Mouse (Mus musculus): ENCODE measurements around the gene Rnf207. TPM values are rescaled to one million over a fixed set of nuclear protein-coding genes. Genes with fewer than 3 reads are reported as not detected.

Rnf207 gene
- total and polyA plus RNA-seq, 3 experiments = 0.51 TPM; not detected in 2

DNA sequence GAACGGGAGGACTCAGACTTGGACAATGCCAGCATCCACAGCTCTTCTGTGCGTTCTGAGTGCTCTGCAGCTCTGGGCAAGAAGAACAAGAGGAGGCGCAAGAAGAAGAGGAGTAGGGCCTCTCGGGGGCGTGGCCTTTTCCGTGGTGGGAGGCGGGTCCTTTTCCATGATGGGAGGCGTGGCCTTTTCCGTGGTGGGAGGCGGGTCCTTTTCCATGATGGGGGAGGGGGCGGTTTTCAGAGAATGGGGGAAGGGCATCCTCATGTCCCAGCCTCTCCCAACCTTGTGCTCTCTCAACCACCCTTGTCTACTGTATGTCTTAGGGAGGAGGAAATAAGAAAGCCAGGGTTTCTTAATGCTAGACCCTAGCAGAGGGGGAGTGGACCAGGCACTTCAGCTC, 40.9 kb upstream of the Rnf207 start:
- Histone ChIP-seq H3K9ac (ENCODE audit: insufficient read depth, low read depth) (no peak overlapping the region), H3K79me2 (replicated peaks; ENCODE audit: control insufficient read depth, extremely low read depth, insufficient read depth, poor library complexity, severe bottlenecking) (no peaks in the 10 kb centered on the region), H3K9me3 (replicated peaks; ENCODE audit: low read length) (no peaks in the 10 kb centered on the region), H3K36me3 (replicated peaks in 1 of 2; ENCODE audit: control insufficient read depth in 1 of 2, insufficient read depth in 1 of 2, low read length in 1 of 2) (peaks cover 4 to 15% of the 10 kb centered on the region in 2 experiments), H3K27ac (ENCODE audit: insufficient read depth, low read depth) (no peak overlapping the region), H3K27me3 (replicated peaks) (no peaks in the 10 kb centered on the region), H3K4me3 (replicated peaks in 1 of 3; ENCODE audit: low read depth in 2 of 3, low read length in 2 of 3, poor library complexity in 1 of 3) (no peak overlapping the region), H3K4me1 (ENCODE audit: control insufficient read depth in 1 of 2, insufficient read depth in 2 of 2) (0 out of 4 replicates have a peak, but pooled peaks cover 3% of the 10 kb centered on the region in 2 experiments), H3K4me2 (ENCODE audit: insufficient read depth, low read depth, poor library complexity, severe bottlenecking) (no peak overlapping the region)
- in situ Hi-C loops (cut with MboI; ENCODE audit: low pct_ligation_motif_present, low pct_unique_long_range_greater_than_20kb, low sequenced_read_pairs) = no loop called here
- TF ChIP-seq CHD1 (IDR thresholded peaks at IDR 0.05; ENCODE audit: low read depth, low read length) (no peak), E2F4 (IDR thresholded peaks at IDR 0.05; ENCODE audit: insufficient replicate concordance, low read depth, low read length) (no peak), POLR2AphosphoS2 (IDR thresholded peaks at IDR 0.05; ENCODE audit: low read depth, low read length) (no peak)
- dilution Hi-C loops (cut with MboI; ENCODE audit: extremely low pct_ligation_motif_present, extremely low pct_unique_long_range_greater_than_20kb, low sequenced_read_pairs) = no loop called here
- no peak for DNase-seq (ENCODE audit: extremely low read depth)

DNA sequence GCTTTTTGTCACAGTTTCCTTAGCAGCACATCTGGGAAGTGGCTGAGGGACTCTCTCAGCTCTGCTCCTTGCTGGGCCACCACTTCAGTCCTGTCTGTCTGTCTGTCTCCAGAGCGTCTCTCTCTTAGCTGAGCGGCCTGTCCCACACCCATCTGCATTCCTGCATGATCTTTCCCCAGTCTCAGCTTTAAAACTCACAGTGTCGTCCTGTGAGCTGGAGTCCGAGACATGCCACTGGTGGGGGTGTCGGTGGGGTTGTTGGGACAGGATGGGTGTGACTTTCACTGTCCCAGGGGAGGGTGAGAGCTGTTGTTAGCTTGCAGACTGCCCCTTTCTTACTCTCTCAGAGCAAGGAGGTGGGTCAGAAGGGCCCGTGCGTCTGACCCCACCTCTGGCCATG, 36.9 kb upstream of the Rnf207 start:
- DNase-seq (ENCODE audit: extremely low read depth) = no peak
- dilution Hi-C loops (cut with MboI; ENCODE audit: extremely low pct_ligation_motif_present, extremely low pct_unique_long_range_greater_than_20kb, low sequenced_read_pairs) = no loop called here
- peaks cover 3% of the 10 kb centered on the region for H3K27me3 ChIP-seq (replicated peaks)
- in situ Hi-C loops (cut with MboI; ENCODE audit: low pct_ligation_motif_present, low pct_unique_long_range_greater_than_20kb, low sequenced_read_pairs) = no loop called here
- H3K36me3 ChIP-seq (replicated peaks in 1 of 2; ENCODE audit: control insufficient read depth in 1 of 2, insufficient read depth in 1 of 2, low read length in 1 of 2) = peaks cover 0 to 5% of the 10 kb centered on the region in 2 experiments
- no peak overlapping the region for H3K4me3 ChIP-seq (replicated peaks in 1 of 3; ENCODE audit: low read depth in 2 of 3, low read length in 2 of 3, poor library complexity in 1 of 3)
- no peak overlapping the region for H3K27ac ChIP-seq (ENCODE audit: insufficient read depth, low read depth)
- no peaks in the 10 kb centered on the region for H3K79me2 ChIP-seq (replicated peaks; ENCODE audit: control insufficient read depth, extremely low read depth, insufficient read depth, poor library complexity, severe bottlenecking)
- no peaks in the 10 kb centered on the region for H3K9me3 ChIP-seq (replicated peaks; ENCODE audit: low read length)
- peaks cover 7 to 14% of the 10 kb centered on the region in 2 experiments for H3K4me1 ChIP-seq (ENCODE audit: control insufficient read depth in 1 of 2, insufficient read depth in 2 of 2)
- H3K9ac ChIP-seq (ENCODE audit: insufficient read depth, low read depth) = no peak overlapping the region
- no peak for TF ChIP-seq JUND (conservative IDR thresholded peaks at IDR 0.05; ENCODE audit: low read depth, low read length)
- no peak for TF ChIP-seq ZKSCAN1 (IDR thresholded peaks at IDR 0.05; ENCODE audit: borderline replicate concordance, low read depth, low read length)
- no peak for TF ChIP-seq POLR2AphosphoS2 (IDR thresholded peaks at IDR 0.05; ENCODE audit: low read depth, low read length)
- TF ChIP-seq MAX (IDR thresholded peaks at IDR 0.05; ENCODE audit: low read length) = no peak
- no peak for TF ChIP-seq NELFE (IDR thresholded peaks at IDR 0.05; ENCODE audit: low read depth, low read length)
- no peak for TF ChIP-seq MAZ (IDR thresholded peaks at IDR 0.05; ENCODE audit: low read depth, low read length)
- no peak for TF ChIP-seq CHD1 (IDR thresholded peaks at IDR 0.05; ENCODE audit: low read depth, low read length)
- TF ChIP-seq USF2 (conservative IDR thresholded peaks at IDR 0.05; ENCODE audit: low read depth, low read length) = no peak
- H3K4me2 ChIP-seq (ENCODE audit: insufficient read depth, low read depth, poor library complexity, severe bottlenecking) = no peak overlapping the region

DNA sequence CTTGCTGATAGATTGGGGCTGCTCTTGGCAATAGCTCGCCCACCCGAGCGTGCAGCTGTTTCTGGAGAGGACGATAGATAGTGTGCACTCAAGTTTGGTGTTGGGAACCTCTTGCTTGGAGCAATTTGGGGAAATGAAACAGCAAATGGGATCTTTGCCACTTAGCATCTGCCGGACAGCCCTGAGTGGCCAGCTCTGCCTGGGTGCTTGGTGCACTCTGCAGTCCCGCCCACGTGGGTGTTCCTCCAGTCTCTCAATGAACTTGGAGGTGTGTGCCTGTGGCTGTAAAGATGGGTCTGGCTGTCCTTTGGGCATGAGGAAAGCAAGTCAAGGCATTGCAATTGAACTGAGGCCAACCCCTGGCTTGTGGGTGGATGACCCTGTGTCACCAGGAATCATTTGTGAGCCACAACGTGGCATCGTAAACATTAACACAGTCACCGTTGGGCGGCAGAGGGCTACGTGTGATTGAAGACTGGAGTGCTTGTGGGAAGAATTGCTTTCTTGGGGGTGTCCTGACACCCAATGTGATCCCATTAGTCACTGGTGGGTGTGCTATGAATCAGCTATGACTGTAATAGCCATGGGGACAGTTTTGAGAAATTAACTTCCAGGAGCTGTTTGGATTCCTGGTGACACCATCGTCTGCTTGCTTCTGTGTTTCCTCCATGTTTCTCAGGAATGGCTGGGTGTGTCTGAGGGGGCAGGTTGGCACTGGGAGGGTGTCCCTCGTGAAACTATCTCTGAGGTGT, 35.3 kb upstream of the Rnf207 start:
- in situ Hi-C loops (cut with MboI; ENCODE audit: low pct_ligation_motif_present, low pct_unique_long_range_greater_than_20kb, low sequenced_read_pairs) (loop anchor here (5.0 kb wide), 1 partner anchor 63 kb away; no protein-coding TSS in a partner anchor), dilution Hi-C loops (cut with MboI; ENCODE audit: extremely low pct_ligation_motif_present, extremely low pct_unique_long_range_greater_than_20kb, low sequenced_read_pairs) (no loop called here)
- DNase-seq (ENCODE audit: extremely low read depth) = no peak
- peaks cover 0 to 2% of the 10 kb centered on the region in 2 experiments for H3K36me3 ChIP-seq (replicated peaks in 1 of 2; ENCODE audit: control insufficient read depth in 1 of 2, insufficient read depth in 1 of 2, low read length in 1 of 2)
- H3K4me1 ChIP-seq (ENCODE audit: control insufficient read depth in 1 of 2, insufficient read depth in 2 of 2) = peaks cover 13 to 18% of the 10 kb centered on the region in 2 experiments
- no peak overlapping the region for H3K27ac ChIP-seq (ENCODE audit: insufficient read depth, low read depth)
- no peak overlapping the region for H3K4me3 ChIP-seq (replicated peaks in 1 of 3; ENCODE audit: low read depth in 2 of 3, low read length in 2 of 3, poor library complexity in 1 of 3)
- no peak overlapping the region for H3K9ac ChIP-seq (ENCODE audit: insufficient read depth, low read depth)
- H3K79me2 ChIP-seq (replicated peaks; ENCODE audit: control insufficient read depth, extremely low read depth, insufficient read depth, poor library complexity, severe bottlenecking) = no peaks in the 10 kb centered on the region
- no peak overlapping the region for H3K4me2 ChIP-seq (ENCODE audit: insufficient read depth, low read depth, poor library complexity, severe bottlenecking)
- peaks cover 5% of the 10 kb centered on the region for H3K27me3 ChIP-seq (replicated peaks)
- TF ChIP-seq MYC (IDR thresholded peaks at IDR 0.05; ENCODE audit: low read depth, low read length) (no peak), E2F4 (IDR thresholded peaks at IDR 0.05; ENCODE audit: insufficient replicate concordance, low read depth, low read length) (no peak), MXI1 (IDR thresholded peaks at IDR 0.05; ENCODE audit: low read depth, low read length) (no peak), SIN3A (IDR thresholded peaks at IDR 0.05; ENCODE audit: low read length) (no peak), ETS1 (conservative IDR thresholded peaks at IDR 0.05; ENCODE audit: low read depth, low read length) (no peak), JUND (conservative IDR thresholded peaks at IDR 0.05; ENCODE audit: low read depth, low read length) (no peak), GABPA (IDR thresholded peaks at IDR 0.05; ENCODE audit: insufficient replicate concordance, low read depth, low read length) (no peak), MAX (IDR thresholded peaks at IDR 0.05; ENCODE audit: low read length) (no peak), USF2 (conservative IDR thresholded peaks at IDR 0.05; ENCODE audit: low read depth, low read length) (no peak), ZMIZ1 (IDR thresholded peaks at IDR 0.05; ENCODE audit: low read depth, low read length) (no peak), BHLHE40 (IDR thresholded peaks at IDR 0.05; ENCODE audit: low read depth, low read length) (no peak), IRF4 (IDR thresholded peaks at IDR 0.05; ENCODE audit: low read depth, low read length) (no peak), ELF1 (IDR thresholded peaks at IDR 0.05; ENCODE audit: low read depth, low read length) (no peak), ZNF384 (IDR thresholded peaks at IDR 0.05; ENCODE audit: low read depth, low read length) (no peak)
- H3K9me3 ChIP-seq (replicated peaks; ENCODE audit: low read length) = no peaks in the 10 kb centered on the region
